Mouse (Mus musculus) heart, embryonic 11.5 days (tissue): ENCODE data around the gene Lrrc43. TPM values are rescaled to one million over a fixed set of nuclear protein-coding genes. Genes with fewer than 3 reads are reported as not detected.
A peak's percentile ranks its signal among the peaks of the same experiment; 100 is the strongest.

ENCODE experiments used
- ATAC-seq: fragments of 200-750 bp; cut with Nextera tagmentation; replicated peaks from 2 replicates; pipeline ENCODE4 v1.8.0; 2017; ENCODE audit warnings: moderate library complexity; ENCODE audit not compliant: insufficient number of reproducible peaks, low FRiP score, low TSS enrichment
- H3K27ac ChIP-seq: fragments of 300-500 bp; sonication (generic); 2 replicates; pipeline ENCODE4 v1.5.1; 2014; ENCODE audit warnings: mild to moderate bottlenecking, low read depth, low read length
- H3K27me3 ChIP-seq: fragments of 300-500 bp; sonication (generic); 2 replicates; pipeline ENCODE4 v1.6.1; 2014; ENCODE audit warnings: mild to moderate bottlenecking, low read length, mixed read lengths; ENCODE audit not compliant: control insufficient read depth, insufficient read depth
- H3K36me3 ChIP-seq: fragments of 300-500 bp; sonication (generic); 2 replicates; pipeline ENCODE4 v1.6.1; 2014; ENCODE audit warnings: mild to moderate bottlenecking, low read length, moderate library complexity, mixed read lengths; ENCODE audit not compliant: control insufficient read depth, insufficient read depth
- H3K4me1 ChIP-seq: fragments of 300-500 bp; sonication (generic); 2 replicates; pipeline ENCODE4 v1.6.1; 2014; ENCODE audit warnings: low read length; ENCODE audit not compliant: control insufficient read depth, insufficient read depth
- H3K4me2 ChIP-seq: fragments of 300-500 bp; sonication (generic); 2 replicates; pipeline ENCODE4 v1.6.1; 2014; ENCODE audit warnings: mild to moderate bottlenecking, moderate library complexity
- H3K4me3 ChIP-seq: fragments of 300-500 bp; sonication (generic); 2 replicates; pipeline ENCODE4 v1.5.1; 2014; ENCODE audit warnings: low read depth, low read length
- H3K9ac ChIP-seq: fragments of 300-500 bp; sonication (generic); 2 replicates; pipeline ENCODE4 v1.6.1; 2014; ENCODE audit warnings: mild to moderate bottlenecking, low read depth, low read length, moderate library complexity
- H3K9me3 ChIP-seq: fragments of 300-500 bp; sonication (generic); replicated peaks from 2 replicates; pipeline ENCODE4 v1.6.1; 2016; ENCODE audit warnings: low read length; ENCODE audit not compliant: control insufficient read depth
- WGBS: fragments of 180-500 bp; shearing (Covaris S2); extraction: QIAGEN DNeasy Blood & Tissue Kit; methylation state at CpG from one replicate; pipeline ENCODE4 v1.1.7; 2014; ENCODE audit not compliant: insufficient replicate concordance; 5-methylcytosine and 5-hydroxymethylcytosine counted together
- polyA plus RNA-seq: library from polyadenylated mRNA; unstranded; fragments of >200 nt; fragmentation: Nextera tagmentation; extraction: Ambion mirVana; gene quantifications from 2 replicates; pipeline ENCODE4 v1.2.1, GENCODE M21; 2014

Gene Lrrc43
- polyA plus RNA-seq, 1 experiment from 2014 or later: not detected

DNA sequence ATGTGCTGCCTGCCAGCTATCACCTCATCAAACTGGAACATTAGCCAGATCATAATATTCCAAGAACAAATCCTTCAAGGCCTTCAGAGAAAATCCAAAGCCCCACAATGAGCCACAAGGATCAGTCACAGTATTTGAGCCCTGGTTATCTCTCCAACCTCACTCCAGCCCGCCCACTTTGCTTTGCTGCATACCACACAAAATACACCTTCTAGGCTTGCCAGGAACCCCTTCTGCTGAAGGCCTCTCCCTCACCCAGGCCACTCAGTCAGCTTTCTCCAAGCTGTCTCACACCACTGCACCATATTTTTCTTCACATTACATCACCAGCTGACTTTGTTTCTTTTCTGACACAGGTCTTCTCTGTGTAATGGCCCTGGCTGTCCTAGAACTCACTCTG is 33.1 kb downstream of the Lrrc43 start:
- Histone ChIP-seq H3K4me2 (no peak overlapping the region), H3K4me3 (no peak overlapping the region), H3K36me3 (peaks cover 4% of the 10 kb centered on the region; the same call in 1 of the 2 replicates), H3K9me3 (no peaks in the 10 kb centered on the region), H3K27me3 (no peaks in the 10 kb centered on the region), H3K4me1 (peaks cover 12% of the 10 kb centered on the region), H3K27ac (no peak overlapping the region), H3K9ac (no peak overlapping the region)
- WGBS: 68% methylated on average over 1 of the region's 1 CpGs
- no peak for ATAC-seq

DNA sequence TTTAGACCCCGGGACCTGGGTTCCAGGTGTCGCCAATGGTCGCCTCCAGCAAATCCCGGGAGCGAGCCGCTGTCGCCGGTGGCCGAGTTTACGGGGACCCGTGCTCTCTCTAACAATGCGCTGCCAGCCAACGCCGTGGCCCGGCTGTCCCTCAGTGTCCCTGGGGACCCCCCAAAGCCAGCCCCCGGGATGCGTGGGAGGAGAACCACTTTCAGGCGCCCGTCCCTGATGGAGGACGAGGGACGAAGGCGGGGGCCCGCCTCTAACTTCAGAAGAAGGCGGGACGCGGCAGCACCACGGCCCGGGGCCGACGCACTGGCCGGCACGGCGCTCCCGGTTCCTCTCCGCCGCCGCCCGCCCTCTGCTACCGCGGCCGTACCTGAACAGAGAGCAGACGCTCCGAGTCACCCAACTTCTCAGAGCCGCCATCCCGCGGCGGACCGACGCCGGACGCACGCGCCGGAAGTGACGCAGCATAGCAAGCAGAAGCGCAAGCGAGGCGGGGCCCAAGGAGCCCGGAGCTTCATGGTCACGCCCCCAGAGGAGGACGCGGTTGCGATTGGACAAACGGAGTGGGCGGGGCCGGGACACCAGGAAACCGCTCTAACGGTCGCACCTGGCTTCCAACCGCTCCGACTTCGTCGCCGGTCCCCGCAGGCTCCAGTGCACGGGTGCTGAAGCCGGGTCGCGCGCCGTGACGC is 34.7 kb downstream of the Lrrc43 start, which contains the start of gene Diablo:
Gene Diablo, minus strand, starts transcription at position 485 of the 701 bp plus-strand sequence.
- Histone ChIP-seq H3K4me2 (peak within 1 kb of the TSS; percentile 74), H3K4me1 (peaks cover 12% of the 10 kb centered on the region), H3K27me3 (no peaks in the 10 kb centered on the region), H3K9me3 (no peaks in the 10 kb centered on the region), H3K36me3 (0 out of 2 replicates have a peak, but pooled peaks cover 2% of the 10 kb centered on the region), H3K4me3 (peak within 1 kb of the TSS; percentile 87), H3K9ac (peak within 1 kb of the TSS; percentile 83), H3K27ac (peak within 1 kb of the TSS; percentile 54; the same call in 1 of the 2 replicates)
- ATAC-seq: peak; percentile 96
- under 1% methylated on average over 81 of the region's 82 CpGs for WGBS

- Histone ChIP-seq H3K9ac (no peak overlapping the region; the same call in 1 of the 2 replicates), H3K27ac (no peak overlapping the region)
- peak; percentile 93 for ATAC-seq
These were observed 35.3 kb downstream of the Lrrc43 start for GRCm38 (mm10) chr5:123524393-123524750.

DNA sequence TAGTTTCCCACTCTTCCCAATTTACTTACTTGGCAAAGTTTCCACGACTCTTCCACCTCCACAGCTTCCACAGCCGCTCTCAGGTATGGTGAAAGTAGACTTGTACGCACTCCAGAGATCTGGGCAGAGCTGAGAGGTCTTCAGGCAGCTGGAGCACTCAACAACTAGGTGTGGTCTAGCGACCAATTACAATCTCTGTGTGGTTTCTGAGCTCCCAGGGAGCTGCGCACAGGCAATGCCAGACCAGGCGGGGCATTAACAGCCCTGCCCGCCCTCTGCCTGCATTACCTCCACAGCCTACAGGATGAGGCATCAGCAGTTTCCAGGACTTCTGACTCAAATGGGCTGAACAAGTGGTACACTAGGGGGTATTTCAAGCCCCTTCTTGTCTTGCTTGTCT is 36.2 kb downstream of the Lrrc43 start, which contains the start of gene Gm49027:
Gene Gm49027, minus strand, starts transcription at position 208 of the 400 bp plus-strand sequence.
- peak within 1 kb of the TSS; percentile 87 for H3K4me3 ChIP-seq
- no peaks in the 10 kb centered on the region for H3K9me3 ChIP-seq
- peak within 1 kb of the TSS; percentile 74 for H3K4me2 ChIP-seq
- H3K4me1 ChIP-seq: peaks cover 12% of the 10 kb centered on the region
- H3K27ac ChIP-seq: no peak within 1 kb of the TSS
- no peaks in the 10 kb centered on the region for H3K27me3 ChIP-seq
- WGBS: 76% methylated on average over 7 of the region's 7 CpGs
- H3K36me3 ChIP-seq: no peaks in the 10 kb centered on the region
- ATAC-seq: no peak
- H3K9ac ChIP-seq: no peak within 1 kb of the TSS; the same call in 1 of the 2 replicates

More at GRCm38 (mm10) chr5:123524393-123524750, 35.3 kb downstream of the Lrrc43 start:
- H3K4me2 ChIP-seq: peak overlapping the region; percentile 74
- no peaks in the 10 kb centered on the region for H3K27me3 ChIP-seq
- H3K36me3 ChIP-seq: 0 out of 2 replicates have a peak, but pooled peaks cover 2% of the 10 kb centered on the region
- no peaks in the 10 kb centered on the region for H3K9me3 ChIP-seq
- WGBS: under 1% methylated on average over 25 of the region's 27 CpGs
- H3K4me1 ChIP-seq: peaks cover 12% of the 10 kb centered on the region
- H3K4me3 ChIP-seq: peak overlapping the region; percentile 87

GRCm38 (mm10) chr5:123525916-123526495 is 36.9 kb downstream of the Lrrc43 start:
- WGBS: 87% methylated on average over 9 of the region's 9 CpGs
- no peaks in the 10 kb centered on the region for H3K9me3 ChIP-seq
- H3K27ac ChIP-seq: no peak overlapping the region
- no peak overlapping the region for H3K4me3 ChIP-seq
- H3K27me3 ChIP-seq: no peaks in the 10 kb centered on the region
- H3K4me1 ChIP-seq: peaks cover 12% of the 10 kb centered on the region
- no peaks in the 10 kb centered on the region for H3K36me3 ChIP-seq
- H3K4me2 ChIP-seq: no peak overlapping the region
- ATAC-seq: no peak
- H3K9ac ChIP-seq: no peak overlapping the region

DNA sequence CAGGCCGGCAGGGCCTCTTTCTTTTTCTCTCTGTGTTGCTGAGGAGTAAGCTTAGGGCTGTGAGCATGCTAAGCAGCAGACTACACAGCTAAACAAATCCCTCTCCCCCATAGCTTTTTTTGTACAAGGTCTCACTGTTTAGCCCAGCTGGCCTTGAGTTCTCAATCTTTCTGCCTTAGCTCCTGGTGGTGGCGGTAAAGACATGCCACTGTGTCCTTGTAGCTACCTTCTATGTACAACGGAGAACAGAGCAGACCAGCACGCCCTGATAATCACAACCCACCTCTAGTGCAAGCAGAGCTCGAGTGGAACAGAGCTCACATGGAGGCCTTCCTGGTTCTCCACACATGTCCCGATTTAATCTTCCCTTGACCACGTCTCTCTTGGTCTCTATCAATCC is 39.5 kb downstream of the Lrrc43 start:
- no peaks in the 10 kb centered on the region for H3K27me3 ChIP-seq
- 65% methylated on average over 7 of the region's 7 CpGs for WGBS
- no peak overlapping the region for H3K9ac ChIP-seq
- no peak overlapping the region for H3K4me3 ChIP-seq
- no peak overlapping the region for H3K4me2 ChIP-seq
- peaks cover 7% of the 10 kb centered on the region for H3K36me3 ChIP-seq
- ATAC-seq: no peak
- H3K27ac ChIP-seq: no peak overlapping the region
- no peaks in the 10 kb centered on the region for H3K9me3 ChIP-seq
- peaks cover 4% of the 10 kb centered on the region for H3K4me1 ChIP-seq

DNA sequence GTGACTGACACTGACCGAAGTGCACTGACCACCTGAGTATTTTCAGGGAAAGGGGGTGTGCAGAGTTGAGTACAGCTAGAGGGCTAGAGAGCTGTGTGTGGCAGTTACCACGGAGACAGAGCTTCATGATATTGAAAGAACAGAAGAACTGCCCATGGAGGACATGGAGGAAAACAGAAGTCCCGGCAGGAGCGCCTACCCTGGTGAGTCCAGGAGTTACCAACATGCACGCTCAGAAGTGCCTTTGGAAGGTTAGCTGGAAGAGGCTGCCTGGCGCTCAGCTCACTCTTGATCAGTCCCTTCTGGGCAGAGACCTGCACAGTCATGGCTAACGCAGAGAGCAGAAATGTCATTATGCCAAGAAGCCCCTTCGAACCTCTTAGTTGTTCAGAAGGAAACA is 41.0 kb downstream of the Lrrc43 start:
- Histone ChIP-seq H3K36me3 (peaks cover 11% of the 10 kb centered on the region), H3K27ac (no peak overlapping the region), H3K4me1 (no peaks in the 10 kb centered on the region), H3K9me3 (no peaks in the 10 kb centered on the region), H3K4me2 (no peak overlapping the region), H3K27me3 (no peaks in the 10 kb centered on the region), H3K9ac (no peak overlapping the region), H3K4me3 (no peak overlapping the region)
- 92% methylated on average over 8 of the region's 8 CpGs for WGBS
- no peak for ATAC-seq

DNA sequence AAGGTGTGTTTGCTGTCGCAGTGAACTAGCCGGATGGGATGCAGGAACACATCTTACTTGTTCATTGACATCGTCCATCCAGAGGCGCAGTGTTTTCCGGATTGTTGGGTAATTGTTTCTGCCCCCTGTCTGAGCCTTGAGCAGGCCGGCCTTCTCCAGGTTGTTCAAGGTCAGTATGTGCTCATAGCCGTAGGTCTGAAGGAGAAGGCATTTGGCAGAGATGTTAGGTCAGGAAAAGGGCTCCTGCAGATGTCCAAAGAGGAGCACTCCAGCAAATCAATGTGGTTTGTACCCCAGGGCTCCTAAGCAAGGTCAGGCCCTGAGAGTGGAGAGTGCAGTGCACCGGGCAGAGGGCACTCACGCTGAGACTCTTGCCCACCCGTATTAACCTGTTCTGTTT is 44.7 kb downstream of the Lrrc43 start:
- WGBS: 89% methylated on average over 10 of the region's 10 CpGs
- peaks cover 15% of the 10 kb centered on the region for H3K36me3 ChIP-seq

More for the DNA sequence above, 44.7 kb downstream of the Lrrc43 start:
- Histone ChIP-seq H3K9me3 (no peaks in the 10 kb centered on the region), H3K27ac (no peak overlapping the region), H3K4me3 (no peak overlapping the region), H3K9ac (no peak overlapping the region), H3K4me2 (no peak overlapping the region), H3K4me1 (no peaks in the 10 kb centered on the region), H3K27me3 (no peaks in the 10 kb centered on the region)
- ATAC-seq: no peak
